Mouse (Mus musculus): Measurements from ENCODE around the gene Gm10803.

- no peak for TF ChIP-seq GATA1 (IDR thresholded peaks at IDR 0.05; ENCODE audit: borderline replicate concordance, low read length)
- no peak for TF ChIP-seq FLI1 (IDR thresholded peaks at IDR 0.05; ENCODE audit: low read length)
Observed at GRCm38 (mm10) chr2:93521042-93521441, 39.3 kb upstream of the Gm10803 start.

All from megakaryocyte, embryonic 14.5 days (primary cell).